Mouse (Mus musculus) induced T-regulatory cell, adult 2 months (primary cell): Measurements from ENCODE around the gene Grin2a.

Experiments
- DNase-seq: peaks from one replicate; pipeline ENCODE4 v3.0.0-alpha.2; 2012; ENCODE audit warnings: low read depth

Grin2a gene

GRCm38 (mm10) chr16:9751045-9751569, 244.3 kb downstream of the Grin2a start:
- DNase-seq = no peak

GRCm38 (mm10) chr16:9749661-9750060, 245.7 kb downstream of the Grin2a start:
- DNase-seq = no peak

GRCm38 (mm10) chr16:9742443-9742842, 252.9 kb downstream of the Grin2a start:
- DNase-seq = no peak

- DNase-seq = no peak
These were observed 256.7 kb downstream of the Grin2a start for GRCm38 (mm10) chr16:9738679-9739078.

- no peak for DNase-seq
These were observed 258.2 kb downstream of the Grin2a start for GRCm38 (mm10) chr16:9737131-9737530.

GRCm38 (mm10) chr16:9735365-9736080, 259.8 kb downstream of the Grin2a start:
- DNase-seq = no peak

GRCm38 (mm10) chr16:9727603-9728002, 267.8 kb downstream of the Grin2a start:
- DNase-seq = no peak

- DNase-seq = no peak
These were observed 269.7 kb downstream of the Grin2a start for GRCm38 (mm10) chr16:9725578-9726113.

- DNase-seq = no peak
These were observed 284.0 kb downstream of the Grin2a start for GRCm38 (mm10) chr16:9711398-9711797.

GRCm38 (mm10) chr16:9709921-9710320, 285.4 kb downstream of the Grin2a start:
- no peak for DNase-seq

GRCm38 (mm10) chr16:9697141-9697540, 298.2 kb downstream of the Grin2a start:
- no peak for DNase-seq

GRCm38 (mm10) chr16:9694081-9694480, 301.3 kb downstream of the Grin2a start:
- DNase-seq = no peak

GRCm38 (mm10) chr16:9688523-9689140, 306.7 kb downstream of the Grin2a start:
- no peak for DNase-seq

GRCm38 (mm10) chr16:9680572-9680971, 314.8 kb downstream of the Grin2a start:
- DNase-seq = no peak

GRCm38 (mm10) chr16:9679994-9680393, 315.4 kb downstream of the Grin2a start:
- no peak for DNase-seq

- DNase-seq = no peak
These were observed 316.6 kb downstream of the Grin2a start for GRCm38 (mm10) chr16:9678750-9679149.

GRCm38 (mm10) chr16:9672390-9672789, 323.0 kb downstream of the Grin2a start:
- no peak for DNase-seq

- no peak for DNase-seq
These were observed 324.1 kb downstream of the Grin2a start for GRCm38 (mm10) chr16:9671222-9671621.

GRCm38 (mm10) chr16:9670750-9671161, 324.6 kb downstream of the Grin2a start:
- no peak for DNase-seq

- no peak for DNase-seq
These were observed 329.5 kb downstream of the Grin2a start for GRCm38 (mm10) chr16:9665896-9666295.

GRCm38 (mm10) chr16:9664060-9664459, 331.3 kb downstream of the Grin2a start:
- DNase-seq = no peak

GRCm38 (mm10) chr16:9663508-9663907, 331.9 kb downstream of the Grin2a start:
- DNase-seq = no peak
